Mouse (Mus musculus) hindbrain, postnatal 0 days (tissue): ENCODE data around the gene Ulk4. TPM values are rescaled to one million over a fixed set of nuclear protein-coding genes. Genes with fewer than 3 reads are reported as not detected.
A peak's percentile ranks its signal among the peaks of the same experiment; 100 is the strongest.
"Not testable (repeated sequence)": the region's sequence is repeated elsewhere in the genome, so short reads cannot be mapped to it uniquely, and the experiment has no call there.

ENCODE experiments used
- ATAC-seq: fragments of 200-750 bp; cut with Nextera tagmentation; 2 replicates; pipeline ENCODE4 v1.8.0; 2017; ENCODE audit warnings: mild to moderate bottlenecking, moderate TSS enrichment, moderate library complexity
- DNase-seq: peaks from one replicate; pipeline ENCODE4 v3.0.0-alpha.2; 2015; ENCODE audit warnings: low spot score
- H3K27ac ChIP-seq: fragments of 300-500 bp; sonication (generic); 2 replicates; pipeline ENCODE4 v1.5.1; 2014; ENCODE audit warnings: mild to moderate bottlenecking
- H3K27me3 ChIP-seq: fragments of 300-500 bp; sonication (generic); 2 replicates; pipeline ENCODE4 v1.6.1; 2014; ENCODE audit warnings: low read length, mixed read lengths; ENCODE audit not compliant: insufficient read depth
- H3K36me3 ChIP-seq: fragments of 300-500 bp; sonication (generic); 2 replicates; pipeline ENCODE4 v1.6.1; 2014; ENCODE audit warnings: low read length, mixed read lengths; ENCODE audit not compliant: insufficient read depth
- H3K4me1 ChIP-seq: fragments of 300-500 bp; sonication (generic); 2 replicates; pipeline ENCODE4 v1.6.1; 2014; ENCODE audit warnings: antibody characterized with exemption, low read length, mixed read lengths; ENCODE audit not compliant: insufficient read depth
- H3K4me2 ChIP-seq: fragments of 300-500 bp; sonication (generic); 2 replicates; pipeline ENCODE4 v1.6.1; 2014; ENCODE audit warnings: low read depth, mild to moderate bottlenecking, low read length, moderate library complexity, mixed read lengths
- H3K4me3 ChIP-seq: fragments of 300-500 bp; sonication (generic); 2 replicates; pipeline ENCODE4 v1.5.1; 2014; ENCODE audit warnings: low read length
- H3K9ac ChIP-seq: fragments of 300-500 bp; sonication (generic); replicated peaks from 2 replicates; pipeline ENCODE4 v1.6.1; 2014; ENCODE audit warnings: mild to moderate bottlenecking, low read length, moderate library complexity, mixed read lengths
- H3K9me3 ChIP-seq: fragments of 300-500 bp; sonication (generic); 2 replicates; pipeline ENCODE4 v1.6.1; 2016; ENCODE audit warnings: low read length, mixed read lengths
- CTCF ChIP-seq: IDR thresholded peaks from 2 replicates; pipeline ENCODE4 v1.5.1; 2016; ENCODE audit warnings: antibody characterized with exemption, control low read depth, low read depth
- WGBS: fragments of 180-500 bp; shearing (Covaris S2); extraction: QIAGEN DNeasy Blood & Tissue Kit; methylation state at CpG from one replicate; pipeline ENCODE4 v1.1.7; 2014; 5-methylcytosine and 5-hydroxymethylcytosine counted together
- polyA plus RNA-seq: library from polyadenylated mRNA; unstranded; fragments of >200 nt; fragmentation: Nextera tagmentation; extraction: Ambion mirVana; gene quantifications from 2 replicates; pipeline ENCODE4 v1.2.1, GENCODE M21; 2015
- total RNA-seq: library from RNA; depleted of rRNA; stranded (reverse); fragments of >200 nt; gene quantifications from 2 replicates; pipeline ENCODE4 v1.2.3, GENCODE M21; 2014

Ulk4 gene
- total and polyA plus RNA-seq, 2 experiments from 2014 or later = 20.0 to 76.3 TPM

GRCm38 (mm10) chr9:121241806-121242205 lies 35.2 kb downstream of the Ulk4 start:
- ATAC-seq = no peak

GRCm38 (mm10) chr9:121241366-121241765 lies 35.6 kb downstream of the Ulk4 start:
- no peaks in the 10 kb centered on the region for H3K36me3 ChIP-seq
- 86% methylated on average over 8 of the region's 8 CpGs for WGBS
- no peaks in the 10 kb centered on the region for H3K9me3 ChIP-seq
- DNase-seq (no peak), ATAC-seq (peak; percentile 32; the same call in 1 of the 2 replicates)
- no peak for TF ChIP-seq CTCF
- H3K4me3 ChIP-seq = no peak overlapping the region
- H3K27ac ChIP-seq = no peak overlapping the region
- no peak overlapping the region for H3K4me2 ChIP-seq
- no peaks in the 10 kb centered on the region; the same call in 1 of the 2 replicates for H3K27me3 ChIP-seq
- H3K4me1 ChIP-seq = no peaks in the 10 kb centered on the region
- no peak overlapping the region for H3K9ac ChIP-seq

More at GRCm38 (mm10) chr9:121241806-121242205, 35.2 kb downstream of the Ulk4 start:
- TF ChIP-seq CTCF = no peak
- no peaks in the 10 kb centered on the region for H3K4me1 ChIP-seq
- H3K27ac ChIP-seq = no peak overlapping the region
- no peak for DNase-seq
- H3K27me3 ChIP-seq = no peaks in the 10 kb centered on the region; the same call in 1 of the 2 replicates
- no peak overlapping the region for H3K4me3 ChIP-seq
- no peaks in the 10 kb centered on the region for H3K36me3 ChIP-seq
- H3K9ac ChIP-seq = no peak overlapping the region
- WGBS = 34% methylated on average over 5 of the region's 5 CpGs
- no peak overlapping the region for H3K4me2 ChIP-seq
- no peaks in the 10 kb centered on the region for H3K9me3 ChIP-seq

GRCm38 (mm10) chr9:121240242-121240641 lies 36.8 kb downstream of the Ulk4 start:
- H3K27me3 ChIP-seq, ATAC-seq, H3K27ac ChIP-seq, H3K4me2 ChIP-seq, H3K4me1 ChIP-seq, H3K36me3 ChIP-seq, H3K9me3 ChIP-seq, H3K4me3 ChIP-seq, H3K9ac ChIP-seq: not testable (repeated sequence)
- 12% methylated on average over 3 of the region's 5 CpGs for WGBS
- peak; percentile 91 for DNase-seq
- peak; percentile 73 for TF ChIP-seq CTCF

GRCm38 (mm10) chr9:121239571-121239970 lies 37.4 kb downstream of the Ulk4 start:
- WGBS = 73% methylated on average over 6 of the region's 6 CpGs
- Histone ChIP-seq H3K27me3 (no peaks in the 10 kb centered on the region; the same call in 1 of the 2 replicates), H3K4me3 (no peak overlapping the region), H3K9ac (no peak overlapping the region), H3K4me1 (no peaks in the 10 kb centered on the region), H3K36me3 (no peaks in the 10 kb centered on the region), H3K27ac (no peak overlapping the region), H3K4me2 (no peak overlapping the region), H3K9me3 (no peaks in the 10 kb centered on the region)
- no peak for DNase-seq
- ATAC-seq = no peak
- no peak for TF ChIP-seq CTCF

- no peaks in the 10 kb centered on the region for H3K36me3 ChIP-seq
- H3K4me3 ChIP-seq = no peak overlapping the region
- no peak overlapping the region for H3K4me2 ChIP-seq
- no peak for DNase-seq
- H3K27ac ChIP-seq = no peak overlapping the region
- no peaks in the 10 kb centered on the region for H3K4me1 ChIP-seq
- H3K27me3 ChIP-seq = no peaks in the 10 kb centered on the region
- no peaks in the 10 kb centered on the region for H3K9me3 ChIP-seq
- no peak for ATAC-seq
- no peak for TF ChIP-seq CTCF
- 86% methylated on average over 11 of the region's 11 CpGs for WGBS
- no peak overlapping the region for H3K9ac ChIP-seq
Observed at GRCm38 (mm10) chr9:121218636-121219035, 58.4 kb downstream of the Ulk4 start.

- Histone ChIP-seq H3K4me1 (no peaks in the 10 kb centered on the region), H3K27ac (no peak overlapping the region), H3K9ac (no peak overlapping the region), H3K9me3 (no peaks in the 10 kb centered on the region), H3K4me2 (no peak overlapping the region), H3K27me3 (no peaks in the 10 kb centered on the region), H3K4me3 (no peak overlapping the region), H3K36me3 (no peaks in the 10 kb centered on the region)
- ATAC-seq = no peak
- no peak for TF ChIP-seq CTCF
- WGBS = 86% methylated on average over 10 of the region's 10 CpGs
- no peak for DNase-seq
Observed at GRCm38 (mm10) chr9:121218230-121218629, 58.8 kb downstream of the Ulk4 start.

- DNase-seq = no peak
- Histone ChIP-seq H3K4me1 (no peaks in the 10 kb centered on the region), H3K4me3 (no peak overlapping the region), H3K27ac (no peak overlapping the region), H3K27me3 (no peaks in the 10 kb centered on the region), H3K9me3 (no peaks in the 10 kb centered on the region), H3K9ac (no peak overlapping the region), H3K4me2 (no peak overlapping the region), H3K36me3 (no peaks in the 10 kb centered on the region)
- ATAC-seq = no peak
- WGBS = 84% methylated on average over 10 of the region's 10 CpGs
- no peak for TF ChIP-seq CTCF
Observed at GRCm38 (mm10) chr9:121217742-121218141, 59.3 kb downstream of the Ulk4 start.
